Mouse (Mus musculus): ENCODE results near the gene Adcyap1r1.

DNA sequence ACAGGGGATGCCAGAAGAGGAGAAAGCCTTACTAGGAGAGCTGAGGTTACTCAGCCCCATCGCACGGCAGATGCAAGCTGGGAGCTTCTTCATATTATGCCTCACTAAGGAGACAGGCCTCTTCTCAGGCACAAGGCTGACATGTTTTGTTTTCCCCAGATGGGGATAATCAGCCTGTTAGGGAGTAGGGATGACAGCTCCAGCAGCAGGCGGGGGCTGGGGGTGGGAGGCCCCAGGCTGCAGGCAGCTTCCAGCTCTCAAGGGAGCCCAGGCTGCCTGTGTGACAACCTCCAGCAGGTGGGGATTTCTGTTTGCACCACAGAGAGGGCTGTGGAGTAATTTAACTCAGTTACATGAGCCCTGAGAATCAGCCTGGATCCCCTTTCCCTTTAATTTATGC, 17.4 kb upstream of the Adcyap1r1 start:
- TF ChIP-seq CTCF (IDR thresholded peaks at IDR 0.05; ENCODE audit: control insufficient read depth, insufficient read depth, low read length): no peak
- no peak for TF ChIP-seq POLR2A (IDR thresholded peaks at IDR 0.05; ENCODE audit: borderline replicate concordance, control insufficient read depth, low read depth, low read length)

Measured in bone marrow, adult 2 months (tissue).